Mouse (Mus musculus): ENCODE measurements at regions not wholly inside any gene's neighbourhood (a gene's known extent, or its start where the extent isn't known, plus 50 kb on each side); places are given as distances from the start of the nearest gene placed in this dataset.

- Histone ChIP-seq H3K9ac (ENCODE audit: low read depth, low read length) (no peak overlapping the region), H3K27me3 (ENCODE audit: control insufficient read depth, insufficient read depth, low read length) (no peaks in the 10 kb centered on the region), H3K4me1 (ENCODE audit: control insufficient read depth, insufficient read depth, low read length) (no peaks in the 10 kb centered on the region), H3K79me2 (replicated peaks; ENCODE audit: control insufficient read depth, insufficient read depth, low read length) (no peaks in the 10 kb centered on the region), H3K27ac (no peak overlapping the region), H3K4me3 (no peak overlapping the region), H3K36me3 (ENCODE audit: control insufficient read depth, insufficient read depth, low read length) (no peaks in the 10 kb centered on the region)
- intact Hi-C loops (cut with DNase I), result no loop called here
- no peak for DNase-seq
- WGBS, result 91% methylated on average over 16 of the region's 16 CpGs
- TF ChIP-seq EP300 (IDR thresholded peaks at IDR 0.05; ENCODE audit: insufficient read depth, low read depth, low read length) (no peak), POLR2A (IDR thresholded peaks at IDR 0.05; ENCODE audit: insufficient read depth, low read depth, low read length) (no peak), CTCF (IDR thresholded peaks at IDR 0.05) (no peak)
Measured at GRCm38 (mm10) chr2:114918420-114919332, 263.9 kb upstream of the Dph6 start.

DNA sequence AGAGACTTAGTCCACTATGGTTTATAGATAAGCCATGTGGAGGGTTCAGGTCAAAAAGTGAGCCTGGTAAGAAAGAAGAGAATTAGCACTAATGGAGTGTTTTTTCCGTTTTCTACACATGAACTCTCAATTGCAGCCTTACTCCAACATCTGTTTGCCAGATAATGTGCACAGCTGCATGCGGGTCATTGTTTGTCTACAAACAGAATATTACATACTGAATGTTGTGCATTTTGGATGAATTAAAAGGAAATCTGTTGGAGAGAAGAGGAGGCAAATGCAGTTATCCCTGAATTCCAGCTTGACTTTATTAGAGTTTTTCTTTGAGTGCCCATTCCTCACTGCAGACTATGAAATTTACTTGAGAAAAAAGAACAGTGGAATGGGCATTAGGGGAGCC lies 269.1 kb upstream of the Dph6 start:
- H3K36me3 ChIP-seq (ENCODE audit: control insufficient read depth, insufficient read depth, low read length), result no peaks in the 10 kb centered on the region
- no peak overlapping the region for H3K27ac ChIP-seq
- no peaks in the 10 kb centered on the region for H3K4me1 ChIP-seq (ENCODE audit: control insufficient read depth, insufficient read depth, low read length)
- intact Hi-C loops (cut with DNase I), result no loop called here
- H3K27me3 ChIP-seq (ENCODE audit: control insufficient read depth, insufficient read depth, low read length), result no peaks in the 10 kb centered on the region
- no peak overlapping the region for H3K9ac ChIP-seq (ENCODE audit: low read depth, low read length)
- TF ChIP-seq POLR2A (IDR thresholded peaks at IDR 0.05; ENCODE audit: insufficient read depth, low read depth, low read length) (no peak), EP300 (IDR thresholded peaks at IDR 0.05; ENCODE audit: insufficient read depth, low read depth, low read length) (no peak), CTCF (IDR thresholded peaks at IDR 0.05) (no peak)
- H3K79me2 ChIP-seq (replicated peaks; ENCODE audit: control insufficient read depth, insufficient read depth, low read length), result no peaks in the 10 kb centered on the region
- H3K4me3 ChIP-seq, result no peak overlapping the region
- no peak for DNase-seq
- WGBS, result 72% methylated on average over 2 of the region's 2 CpGs

DNA sequence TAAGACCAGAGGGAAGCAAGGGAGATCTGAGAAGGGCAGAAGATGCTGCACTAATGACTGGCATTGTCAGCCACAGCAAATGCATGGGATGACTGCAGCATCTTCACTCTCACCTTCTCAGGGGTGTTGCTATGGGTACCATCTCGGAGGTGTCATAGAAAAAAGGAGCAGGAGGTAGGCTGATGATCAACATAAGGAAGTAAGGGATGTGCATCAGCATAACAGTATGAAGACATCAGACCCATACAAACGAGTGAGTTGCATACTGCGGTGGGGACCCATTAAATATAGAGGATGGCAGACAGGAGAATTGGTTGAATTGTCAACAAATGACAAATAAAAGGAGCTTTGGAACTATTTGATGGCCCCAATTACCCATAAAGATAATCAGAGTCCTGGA lies 280.7 kb upstream of the Dph6 start:
- H3K36me3 ChIP-seq (ENCODE audit: control insufficient read depth, insufficient read depth, low read length), result no peaks in the 10 kb centered on the region
- no peak for DNase-seq
- H3K4me1 ChIP-seq (ENCODE audit: control insufficient read depth, insufficient read depth, low read length), result no peaks in the 10 kb centered on the region
- intact Hi-C loops (cut with DNase I), result no loop called here
- TF ChIP-seq POLR2A (IDR thresholded peaks at IDR 0.05; ENCODE audit: insufficient read depth, low read depth, low read length), result no peak
- H3K4me3 ChIP-seq, result no peak overlapping the region
- WGBS, result 78% methylated on average over 3 of the region's 3 CpGs
- H3K79me2 ChIP-seq (replicated peaks; ENCODE audit: control insufficient read depth, insufficient read depth, low read length), result no peaks in the 10 kb centered on the region
- no peak overlapping the region for H3K9ac ChIP-seq (ENCODE audit: low read depth, low read length)
- H3K27me3 ChIP-seq (ENCODE audit: control insufficient read depth, insufficient read depth, low read length), result no peaks in the 10 kb centered on the region
- H3K27ac ChIP-seq, result no peak overlapping the region

- Histone ChIP-seq H3K4me1 (ENCODE audit: control insufficient read depth, insufficient read depth, low read length) (no peaks in the 10 kb centered on the region), H3K4me3 (no peak overlapping the region), H3K9ac (ENCODE audit: low read depth, low read length) (no peak overlapping the region), H3K79me2 (replicated peaks; ENCODE audit: control insufficient read depth, insufficient read depth, low read length) (no peaks in the 10 kb centered on the region), H3K36me3 (ENCODE audit: control insufficient read depth, insufficient read depth, low read length) (no peaks in the 10 kb centered on the region), H3K27ac (no peak overlapping the region), H3K27me3 (ENCODE audit: control insufficient read depth, insufficient read depth, low read length) (no peaks in the 10 kb centered on the region)
- intact Hi-C loops (cut with DNase I), result no loop called here
- TF ChIP-seq EP300 (IDR thresholded peaks at IDR 0.05; ENCODE audit: insufficient read depth, low read depth, low read length) (no peak), POLR2A (IDR thresholded peaks at IDR 0.05; ENCODE audit: insufficient read depth, low read depth, low read length) (no peak), CTCF (IDR thresholded peaks at IDR 0.05) (no peak)
- DNase-seq, result no peak
- 45% methylated on average over 7 of the region's 7 CpGs for WGBS
Measured at GRCm38 (mm10) chr2:114938416-114939147, 283.8 kb upstream of the Dph6 start.

GRCm38 (mm10) chr2:114966111-114966510 lies 311.3 kb upstream of the Dph6 start:
- no peak for DNase-seq
- no peaks in the 10 kb centered on the region for H3K79me2 ChIP-seq (replicated peaks; ENCODE audit: control insufficient read depth, insufficient read depth, low read length)
- H3K9ac ChIP-seq (ENCODE audit: low read depth, low read length), result no peak overlapping the region
- 72% methylated on average over 3 of the region's 3 CpGs for WGBS
- H3K36me3 ChIP-seq (ENCODE audit: control insufficient read depth, insufficient read depth, low read length), result no peaks in the 10 kb centered on the region
- no peak overlapping the region for H3K4me3 ChIP-seq
- intact Hi-C loops (cut with DNase I), result no loop called here
- no peak overlapping the region for H3K27ac ChIP-seq
- no peaks in the 10 kb centered on the region for H3K27me3 ChIP-seq (ENCODE audit: control insufficient read depth, insufficient read depth, low read length)
- TF ChIP-seq CTCF (IDR thresholded peaks at IDR 0.05) (no peak), EP300 (IDR thresholded peaks at IDR 0.05; ENCODE audit: insufficient read depth, low read depth, low read length) (no peak), POLR2A (IDR thresholded peaks at IDR 0.05; ENCODE audit: insufficient read depth, low read depth, low read length) (no peak)
- H3K4me1 ChIP-seq (ENCODE audit: control insufficient read depth, insufficient read depth, low read length), result no peaks in the 10 kb centered on the region

GRCm38 (mm10) chr2:114968651-114969050 lies 313.9 kb upstream of the Dph6 start:
- Histone ChIP-seq H3K4me3 (no peak overlapping the region), H3K27me3 (ENCODE audit: control insufficient read depth, insufficient read depth, low read length) (no peaks in the 10 kb centered on the region), H3K27ac (no peak overlapping the region), H3K4me1 (ENCODE audit: control insufficient read depth, insufficient read depth, low read length) (no peaks in the 10 kb centered on the region), H3K9ac (ENCODE audit: low read depth, low read length) (no peak overlapping the region), H3K79me2 (replicated peaks; ENCODE audit: control insufficient read depth, insufficient read depth, low read length) (no peaks in the 10 kb centered on the region), H3K36me3 (ENCODE audit: control insufficient read depth, insufficient read depth, low read length) (no peaks in the 10 kb centered on the region)
- intact Hi-C loops (cut with DNase I), result no loop called here
- TF ChIP-seq CTCF (IDR thresholded peaks at IDR 0.05) (no peak), POLR2A (IDR thresholded peaks at IDR 0.05; ENCODE audit: insufficient read depth, low read depth, low read length) (no peak), EP300 (IDR thresholded peaks at IDR 0.05; ENCODE audit: insufficient read depth, low read depth, low read length) (no peak)
- 60% methylated on average over 1 of the region's 1 CpGs for WGBS
- no peak for DNase-seq

Measured in heart, adult 2 months (tissue).